Mouse (Mus musculus) C2C12 (cell line): ENCODE measurements around the gene Ccr1.

Experiments
- CTCF ChIP-seq: IDR thresholded peaks from one replicate; pipeline ENCODE4 v1.5.1; 2011; ENCODE audit not compliant: control insufficient read depth, insufficient read depth, insufficient read length
- MAX ChIP-seq: IDR thresholded peaks from one replicate; pipeline ENCODE4 v1.6.1; 2011; ENCODE audit warnings: mild to moderate bottlenecking, control low read depth
- MYOD1 ChIP-seq: IDR thresholded peaks from one replicate; pipeline ENCODE4 v1.6.1; 2011; ENCODE audit warnings: low read depth; ENCODE audit not compliant: control insufficient read depth, insufficient read length
- MYOG ChIP-seq: IDR thresholded peaks from one replicate; pipeline ENCODE4 v1.6.1; 2011; ENCODE audit not compliant: control insufficient read depth, insufficient read length; ENCODE audit errors: extremely low read depth
- USF1 ChIP-seq: IDR thresholded peaks from one replicate; pipeline ENCODE4 v1.6.1; 2011; ENCODE audit warnings: low read depth, mild to moderate bottlenecking, control low read depth, moderate library complexity

DNA sequence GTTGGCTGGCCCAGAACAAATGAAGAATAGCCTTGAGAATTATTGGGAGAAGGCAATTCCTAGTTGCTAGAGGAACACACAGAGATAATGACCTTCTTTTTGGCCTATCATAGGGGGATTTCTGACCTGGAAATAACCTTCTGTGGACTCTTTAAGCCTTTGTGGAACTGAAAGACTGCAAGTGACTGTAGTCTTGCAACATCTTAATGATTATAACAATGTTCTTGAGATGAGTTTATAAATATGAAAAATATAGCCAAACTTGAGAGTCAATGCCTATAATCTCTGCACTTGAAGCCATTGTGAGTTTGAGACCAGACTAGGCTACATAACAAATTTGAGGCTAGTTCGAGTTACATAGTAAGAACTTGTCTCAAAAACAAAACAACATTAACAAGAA is 11.6 kb downstream of the Ccr1 start:
- TF ChIP-seq CTCF (no peak), USF1 (no peak), MYOG (no peak), MYOD1 (no peak), MAX (no peak)
